Mouse (Mus musculus) thymus, postnatal 14 days (tissue): ENCODE results near the gene Ccnd1.

Experiments
- DNase-seq: peaks from one replicate; pipeline ENCODE4 v3.0.0; 2021

The Ccnd1 gene

GRCm38 (mm10) chr7:144938661-144939343 lies 923 bp downstream of the Ccnd1 start:
- DNase-seq = no peak

GRCm38 (mm10) chr7:144937899-144938517 lies 1.7 kb downstream of the Ccnd1 start:
- peak; percentile 21 for DNase-seq

GRCm38 (mm10) chr7:144937490-144937889 lies 2.2 kb downstream of the Ccnd1 start:
- DNase-seq = peak; percentile 88

- no peak for DNase-seq
Measured at GRCm38 (mm10) chr7:144936311-144936880, 3.3 kb downstream of the Ccnd1 start.

- peak; percentile 32 for DNase-seq
Measured at GRCm38 (mm10) chr7:144935563-144935962, 4.2 kb downstream of the Ccnd1 start.

- no peak for DNase-seq
Measured at GRCm38 (mm10) chr7:144934901-144935300, 4.8 kb downstream of the Ccnd1 start.

- DNase-seq = no peak
Measured at GRCm38 (mm10) chr7:144933796-144934195, 5.9 kb downstream of the Ccnd1 start.

GRCm38 (mm10) chr7:144933336-144933735 lies 6.4 kb downstream of the Ccnd1 start:
- no peak for DNase-seq

- no peak for DNase-seq
Measured at GRCm38 (mm10) chr7:144932389-144932937, 7.3 kb downstream of the Ccnd1 start.

GRCm38 (mm10) chr7:144931778-144932177 lies 7.9 kb downstream of the Ccnd1 start:
- peak; percentile 74 for DNase-seq

- no peak for DNase-seq
Measured at GRCm38 (mm10) chr7:144929931-144930330, 9.8 kb downstream of the Ccnd1 start.

- no peak for DNase-seq
Measured at GRCm38 (mm10) chr7:144929506-144929905, 10.2 kb downstream of the Ccnd1 start.

- DNase-seq = no peak
Measured at GRCm38 (mm10) chr7:144928889-144929210, 10.9 kb downstream of the Ccnd1 start.

- DNase-seq = no peak
Measured at GRCm38 (mm10) chr7:144928009-144928888, 11.5 kb downstream of the Ccnd1 start.

GRCm38 (mm10) chr7:144927591-144927990 lies 12.1 kb downstream of the Ccnd1 start:
- DNase-seq = no peak

- no peak for DNase-seq
Measured at GRCm38 (mm10) chr7:144918823-144919222, 20.9 kb downstream of the Ccnd1 start.

GRCm38 (mm10) chr7:144914948-144915750 lies 24.6 kb downstream of the Ccnd1 start, which contains the start of gene LTO1:
Gene LTO1 (plus strand): TSS chr7:144915100.
- DNase-seq = peak; percentile 92

- DNase-seq = no peak
Measured at GRCm38 (mm10) chr7:144914296-144914947, 25.3 kb downstream of the Ccnd1 start.

GRCm38 (mm10) chr7:144912897-144913296 lies 26.8 kb downstream of the Ccnd1 start:
- no peak for DNase-seq

GRCm38 (mm10) chr7:144911121-144911520 lies 28.6 kb downstream of the Ccnd1 start:
- no peak for DNase-seq

- DNase-seq = no peak
Measured at GRCm38 (mm10) chr7:144908705-144909104, 31.0 kb downstream of the Ccnd1 start.

GRCm38 (mm10) chr7:144907793-144908192 lies 31.9 kb downstream of the Ccnd1 start:
- peak; percentile 25 for DNase-seq
